Mouse (Mus musculus) E14TG2a.4 (cell line): ENCODE results near the gene Olfr635.
"Not testable (repeated sequence)": the region's sequence is repeated elsewhere in the genome, so short reads cannot be mapped to it uniquely, and the experiment has no call there.

Experiments used
- CTCF ChIP-seq: conservative IDR thresholded peaks from 2 replicates; pipeline ENCODE4 v1.5.1; 2014; ENCODE audit warnings: low read length
- NANOG ChIP-seq: IDR thresholded peaks from 2 replicates; pipeline ENCODE4 v1.6.1; 2014; ENCODE audit warnings: borderline replicate concordance, low read length, mixed read lengths

GRCm38 (mm10) chr7:103966873-103967272 is 4.1 kb upstream of the Olfr635 start:
- not testable (repeated sequence) for TF ChIP-seq CTCF, NANOG
